Mouse (Mus musculus) forebrain, postnatal 0 days (tissue): ENCODE data around the gene Nkx2-5. TPM values are rescaled to one million over a fixed set of nuclear protein-coding genes. Genes with fewer than 3 reads are reported as not detected.

Source experiments
- ATAC-seq: fragments of 200-750 bp; cut with Nextera tagmentation; 2 replicates; pipeline ENCODE4 v1.8.0; 2017; ENCODE audit warnings: mild to moderate bottlenecking, moderate library complexity
- DNase-seq: peaks from one replicate; pipeline ENCODE4 v3.0.0-alpha.2; 2015
- H3K27ac ChIP-seq: fragments of 300-500 bp; sonication (generic); 2 replicates; pipeline ENCODE4 v1.5.1; 2014; ENCODE audit warnings: low read depth, mild to moderate bottlenecking, antibody characterized with exemption, low read length, moderate library complexity, mixed read lengths
- H3K27me3 ChIP-seq: fragments of 300-500 bp; sonication (generic); 2 replicates; pipeline ENCODE4 v1.6.1; 2014; ENCODE audit warnings: mild to moderate bottlenecking, low read length, mixed read lengths; ENCODE audit not compliant: insufficient read depth
- H3K36me3 ChIP-seq: fragments of 300-500 bp; sonication (generic); 2 replicates; pipeline ENCODE4 v1.6.1; 2014; ENCODE audit warnings: mild to moderate bottlenecking, moderate library complexity; ENCODE audit not compliant: insufficient read depth
- H3K4me1 ChIP-seq: fragments of 300-500 bp; sonication (generic); 2 replicates; pipeline ENCODE4 v1.6.1; 2014; ENCODE audit warnings: antibody characterized with exemption; ENCODE audit not compliant: insufficient read depth
- H3K4me2 ChIP-seq: fragments of 300-500 bp; sonication (generic); 2 replicates; pipeline ENCODE4 v1.6.1; 2014; ENCODE audit warnings: low read depth, mild to moderate bottlenecking, moderate library complexity
- H3K4me3 ChIP-seq: fragments of 300-500 bp; sonication (generic); 2 replicates; pipeline ENCODE4 v1.5.1; 2014; ENCODE audit warnings: low read depth, low read length, mixed read lengths
- H3K9ac ChIP-seq: fragments of 300-500 bp; sonication (generic); 2 replicates; pipeline ENCODE4 v1.6.1; 2014; ENCODE audit warnings: mild to moderate bottlenecking
- H3K9me3 ChIP-seq: fragments of 300-500 bp; sonication (generic); 2 replicates; pipeline ENCODE4 v1.6.1; 2016; ENCODE audit warnings: low read length
- CTCF ChIP-seq: sonication (generic); IDR thresholded peaks from 2 replicates; pipeline ENCODE4 v1.5.1; 2016; ENCODE audit warnings: antibody characterized with exemption, control low read depth, low read depth
- WGBS: fragments of 180-500 bp; shearing (Covaris S2); extraction: QIAGEN DNeasy Blood & Tissue Kit; methylation state at CpG from one replicate; pipeline ENCODE4 v1.1.7; 2014; 5-methylcytosine and 5-hydroxymethylcytosine counted together
- polyA plus RNA-seq: library from polyadenylated mRNA; unstranded; fragments of >200 nt; fragmentation: Nextera tagmentation; extraction: Ambion mirVana; gene quantifications from 2 replicates; pipeline ENCODE4 v1.2.1, GENCODE M21; 2015
- total RNA-seq: library from RNA; depleted of rRNA; stranded (reverse); fragments of >200 nt; gene quantifications from 2 replicates; pipeline ENCODE4 v1.2.3, GENCODE M21; 2014

Gene Nkx2-5
- total and polyA plus RNA-seq, 2 experiments from 2014 or later, result 0.14 TPM; not detected in 1

- 72% methylated on average over 3 of the region's 3 CpGs for WGBS
- ATAC-seq, result no peak
- TF ChIP-seq CTCF, result no peak
- H3K27ac ChIP-seq, result no peak overlapping the region
- H3K9ac ChIP-seq, result no peak overlapping the region
- no peak overlapping the region for H3K4me3 ChIP-seq
- no peak for DNase-seq
- H3K27me3 ChIP-seq, result no peaks in the 10 kb centered on the region
- H3K9me3 ChIP-seq, result no peaks in the 10 kb centered on the region
- no peaks in the 10 kb centered on the region for H3K36me3 ChIP-seq
- no peaks in the 10 kb centered on the region for H3K4me1 ChIP-seq
- no peak overlapping the region for H3K4me2 ChIP-seq
Measured at GRCm38 (mm10) chr17:26872870-26873269, 28.1 kb upstream of the Nkx2-5 start.

GRCm38 (mm10) chr17:26868756-26869155 is 23.9 kb upstream of the Nkx2-5 start:
- Histone ChIP-seq H3K4me2 (no peak overlapping the region), H3K27ac (no peak overlapping the region), H3K27me3 (no peaks in the 10 kb centered on the region), H3K9me3 (no peaks in the 10 kb centered on the region), H3K4me3 (no peak overlapping the region), H3K4me1 (no peaks in the 10 kb centered on the region), H3K36me3 (no peaks in the 10 kb centered on the region), H3K9ac (no peak overlapping the region)
- no peak for TF ChIP-seq CTCF
- no peak for ATAC-seq
- no peak for DNase-seq
- 34% methylated on average over 5 of the region's 5 CpGs for WGBS

DNA sequence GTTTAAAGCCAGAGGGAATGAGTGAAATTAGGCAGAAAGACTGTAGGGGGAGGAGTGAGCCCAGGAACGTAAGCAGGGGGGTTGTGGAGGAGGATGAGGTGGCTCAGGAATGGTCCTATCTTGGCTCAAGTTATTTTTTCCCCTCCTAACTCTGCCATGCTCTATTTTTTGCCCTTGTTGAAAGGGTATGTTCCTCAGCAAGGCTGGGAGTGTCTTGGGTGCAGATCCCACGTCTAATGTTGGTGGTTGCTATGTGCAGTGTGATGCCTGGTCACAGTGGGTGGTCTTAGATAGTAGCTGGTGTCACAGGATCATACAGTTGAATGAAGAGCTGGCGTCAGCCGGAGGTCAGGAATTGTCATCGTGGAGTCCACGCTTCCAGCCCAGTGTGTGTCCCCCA is 20.3 kb upstream of the Nkx2-5 start:
- DNase-seq (no peak), ATAC-seq (no peak)
- no peak for TF ChIP-seq CTCF
- Histone ChIP-seq H3K4me1 (no peaks in the 10 kb centered on the region), H3K4me2 (no peak overlapping the region), H3K9ac (no peak overlapping the region), H3K9me3 (no peaks in the 10 kb centered on the region), H3K4me3 (no peak overlapping the region), H3K27me3 (peaks cover 4% of the 10 kb centered on the region; the same call in 1 of the 2 replicates), H3K27ac (no peak overlapping the region), H3K36me3 (no peaks in the 10 kb centered on the region)
- WGBS, result 67% methylated on average over 6 of the region's 6 CpGs

DNA sequence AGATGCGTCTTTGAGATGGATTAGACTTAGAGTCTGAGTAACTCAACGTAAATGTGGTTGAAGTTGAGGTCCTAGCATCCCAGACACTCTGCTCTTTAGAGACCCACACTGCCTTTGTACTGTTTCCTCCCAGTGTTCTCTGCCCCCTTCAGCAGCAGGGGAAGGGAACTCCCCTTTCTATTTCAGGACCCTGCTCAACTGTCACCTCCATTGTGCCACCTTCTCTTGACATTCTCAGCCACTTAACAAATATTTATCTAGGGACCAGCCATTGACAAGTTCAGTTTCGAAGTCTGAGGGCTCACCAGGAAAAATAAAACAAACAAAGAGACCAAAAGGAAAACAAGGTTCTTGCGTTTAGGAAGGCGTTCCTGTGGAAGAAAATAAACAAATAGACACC is 19.5 kb upstream of the Nkx2-5 start:
- no peak for TF ChIP-seq CTCF
- Histone ChIP-seq H3K9ac (no peak overlapping the region), H3K27me3 (peaks cover 6% of the 10 kb centered on the region; the same call in 1 of the 2 replicates), H3K4me3 (no peak overlapping the region), H3K9me3 (no peaks in the 10 kb centered on the region), H3K4me1 (no peaks in the 10 kb centered on the region), H3K4me2 (no peak overlapping the region), H3K36me3 (no peaks in the 10 kb centered on the region), H3K27ac (no peak overlapping the region)
- DNase-seq, result no peak
- no peak for ATAC-seq
- 67% methylated on average over 5 of the region's 5 CpGs for WGBS

- no peak overlapping the region for H3K27ac ChIP-seq
- no peak for TF ChIP-seq CTCF
- H3K9me3 ChIP-seq, result no peaks in the 10 kb centered on the region
- H3K4me2 ChIP-seq, result no peak overlapping the region
- ATAC-seq, result no peak
- no peaks in the 10 kb centered on the region for H3K4me1 ChIP-seq
- no peaks in the 10 kb centered on the region for H3K36me3 ChIP-seq
- H3K27me3 ChIP-seq, result peaks cover 24% of the 10 kb centered on the region
- DNase-seq, result no peak
- no peak overlapping the region for H3K4me3 ChIP-seq
- WGBS, result 73% methylated on average over 4 of the region's 4 CpGs
- H3K9ac ChIP-seq, result no peak overlapping the region
Measured at GRCm38 (mm10) chr17:26861793-26862192, 17.0 kb upstream of the Nkx2-5 start.

DNA sequence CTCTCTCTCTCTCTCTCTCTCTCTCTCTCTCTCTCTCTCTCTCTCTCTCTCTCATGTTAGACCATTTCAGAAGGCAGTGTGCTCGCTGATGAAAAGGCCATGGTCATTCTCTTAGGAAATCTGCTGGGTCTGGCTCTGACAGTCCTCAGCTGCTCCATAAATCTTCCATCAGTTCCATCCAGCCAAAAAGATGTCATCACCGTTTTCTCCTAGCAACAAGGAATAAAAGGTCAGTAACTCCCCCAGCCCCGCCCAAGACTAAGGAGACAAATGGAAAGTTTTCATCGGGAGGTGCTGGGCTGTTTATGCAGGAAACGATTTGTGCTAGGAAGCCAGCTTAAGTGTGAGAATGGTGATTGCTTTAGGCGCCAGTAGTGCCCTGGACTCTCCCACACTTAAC is 16.6 kb upstream of the Nkx2-5 start:
- DNase-seq, result no peak
- H3K4me1 ChIP-seq, result no peaks in the 10 kb centered on the region
- no peak overlapping the region for H3K4me3 ChIP-seq
- H3K27me3 ChIP-seq, result peaks cover 28% of the 10 kb centered on the region
- no peak for TF ChIP-seq CTCF
- ATAC-seq, result no peak
- H3K4me2 ChIP-seq, result no peak overlapping the region
- H3K9ac ChIP-seq, result no peak overlapping the region
- no peak overlapping the region for H3K27ac ChIP-seq
- H3K36me3 ChIP-seq, result no peaks in the 10 kb centered on the region
- H3K9me3 ChIP-seq, result no peaks in the 10 kb centered on the region
- 28% methylated on average over 6 of the region's 6 CpGs for WGBS

DNA sequence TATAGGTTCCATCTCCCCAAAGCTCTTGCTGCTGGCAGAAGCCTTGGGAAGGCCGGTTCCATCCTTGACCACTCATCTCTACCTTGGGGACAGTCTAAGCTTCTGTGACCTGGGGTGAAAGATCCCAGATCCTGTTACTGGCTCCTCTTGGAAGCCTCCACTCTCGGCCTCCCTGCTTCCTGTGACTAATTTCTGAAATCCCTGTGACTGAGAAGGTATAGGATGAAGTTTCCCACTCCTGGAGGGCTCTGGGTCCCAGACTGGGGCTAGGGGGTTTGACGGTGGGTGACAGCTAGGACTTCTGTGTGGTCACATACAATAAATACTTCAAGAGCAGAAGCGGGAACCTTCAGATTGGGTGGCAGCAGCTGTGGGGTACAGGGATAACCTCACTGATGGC is 16.1 kb upstream of the Nkx2-5 start:
- 73% methylated on average over 4 of the region's 4 CpGs for WGBS
- H3K9ac ChIP-seq, result no peak overlapping the region
- DNase-seq (no peak), ATAC-seq (no peak)
- H3K27ac ChIP-seq, result no peak overlapping the region
- H3K4me1 ChIP-seq, result no peaks in the 10 kb centered on the region
- no peak overlapping the region for H3K4me3 ChIP-seq
- no peak for TF ChIP-seq CTCF
- peaks cover 33% of the 10 kb centered on the region for H3K27me3 ChIP-seq
- H3K36me3 ChIP-seq, result no peaks in the 10 kb centered on the region
- H3K4me2 ChIP-seq, result no peak overlapping the region
- H3K9me3 ChIP-seq, result no peaks in the 10 kb centered on the region

DNA sequence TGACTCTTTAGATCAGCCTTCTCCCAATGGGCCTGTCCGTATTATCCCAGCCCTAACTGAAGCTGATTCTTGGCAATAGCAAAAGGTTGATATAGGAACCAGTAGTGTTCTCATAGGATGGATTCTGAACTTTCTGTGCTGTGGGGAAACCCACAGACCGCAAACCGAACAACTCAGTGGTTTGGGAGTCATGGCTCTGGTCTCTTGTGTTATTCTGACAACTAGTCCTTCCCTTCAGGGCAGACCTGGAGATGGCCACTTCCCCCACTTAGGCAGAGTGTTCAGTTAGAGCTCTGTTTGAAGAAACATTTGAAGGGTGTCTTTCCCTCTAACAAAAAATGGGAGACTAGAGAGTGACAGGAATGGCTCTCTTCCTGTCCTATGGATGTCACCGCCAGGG is 7.5 kb upstream of the Nkx2-5 start:
- no peak overlapping the region for H3K4me2 ChIP-seq
- H3K27ac ChIP-seq, result no peak overlapping the region
- no peaks in the 10 kb centered on the region for H3K9me3 ChIP-seq
- no peaks in the 10 kb centered on the region for H3K36me3 ChIP-seq
- peaks cover 71% of the 10 kb centered on the region for H3K27me3 ChIP-seq
- 5% methylated on average over 4 of the region's 4 CpGs for WGBS
- DNase-seq (no peak), ATAC-seq (no peak)
- TF ChIP-seq CTCF, result no peak
- no peaks in the 10 kb centered on the region for H3K4me1 ChIP-seq
- H3K9ac ChIP-seq, result no peak overlapping the region
- H3K4me3 ChIP-seq, result no peak overlapping the region
